Mouse (Mus musculus) c-Kit-positive CD71-positive TER-119-negative erythroid progenitor cells, embryonic 14.5 days (primary cell): ENCODE results near the gene Tulp4.
"Not testable (repeated sequence)": the region's sequence is repeated elsewhere in the genome, so short reads cannot be mapped to it uniquely, and the experiment has no call there.

ENCODE experiments used
- DNase-seq: peaks from one replicate; pipeline ENCODE4 v3.0.0-alpha.2; 2013; ENCODE audit warnings: low read depth

Tulp4 gene

DNA sequence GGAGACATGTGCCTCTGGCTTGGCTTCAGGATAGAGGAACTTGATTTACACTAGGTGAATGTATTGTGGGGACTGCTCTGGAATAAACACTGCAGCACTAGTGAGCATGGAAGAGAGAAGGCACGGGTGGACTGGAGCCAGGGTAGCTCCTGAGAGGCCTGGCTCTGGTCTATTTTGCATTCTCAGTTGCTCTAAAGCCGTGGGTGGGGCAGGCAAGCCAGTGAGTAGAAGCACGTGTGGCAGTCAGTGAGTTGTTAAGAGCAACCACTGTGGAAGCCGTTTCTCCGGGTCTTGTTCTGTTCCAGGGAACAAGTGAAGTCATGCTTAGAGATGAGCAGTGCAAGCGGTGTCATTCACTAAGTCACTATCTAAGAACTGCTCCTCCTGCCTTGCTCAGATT lies 86.0 kb downstream of the Tulp4 start:
- no peak for DNase-seq

DNA sequence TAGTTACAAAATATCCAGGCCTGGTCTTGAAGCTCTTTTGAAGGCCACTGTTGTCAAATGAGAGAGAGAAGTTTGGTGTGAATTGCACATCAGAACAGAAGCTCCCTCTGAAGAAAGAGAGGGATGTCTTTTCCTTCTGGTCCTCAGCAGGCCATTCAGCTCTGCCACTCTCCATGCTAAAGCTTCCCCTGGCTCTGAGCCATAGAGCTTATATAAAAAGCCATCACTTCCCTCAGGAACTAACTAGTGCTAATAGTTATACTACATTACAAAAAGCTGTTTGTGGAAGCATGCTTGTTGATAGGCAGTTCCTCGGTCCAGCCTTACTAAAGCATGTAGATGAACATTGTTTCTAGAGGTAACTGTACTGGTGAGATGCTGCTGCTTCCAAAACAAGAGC lies 89.2 kb downstream of the Tulp4 start:
- DNase-seq, result no peak

DNA sequence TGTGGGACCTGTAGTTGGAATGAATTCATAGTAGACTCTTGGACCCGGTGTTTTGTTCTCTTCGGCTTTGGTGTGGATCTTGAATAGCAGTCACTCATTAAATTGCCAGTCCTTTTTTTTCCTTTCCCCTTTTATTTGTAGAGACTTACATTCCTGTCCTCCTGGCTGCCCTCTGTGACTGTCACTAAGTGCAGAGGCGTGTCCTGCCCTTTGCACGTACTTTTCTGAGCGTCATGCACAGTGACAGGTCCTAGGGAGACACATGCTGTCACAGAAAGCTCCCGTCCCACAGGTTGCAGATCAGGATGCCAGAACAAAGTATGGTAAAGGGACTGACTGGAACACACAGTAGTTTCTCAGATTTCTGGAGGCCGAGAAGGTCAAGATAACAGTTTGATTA lies 91.3 kb downstream of the Tulp4 start:
- no peak for DNase-seq

DNA sequence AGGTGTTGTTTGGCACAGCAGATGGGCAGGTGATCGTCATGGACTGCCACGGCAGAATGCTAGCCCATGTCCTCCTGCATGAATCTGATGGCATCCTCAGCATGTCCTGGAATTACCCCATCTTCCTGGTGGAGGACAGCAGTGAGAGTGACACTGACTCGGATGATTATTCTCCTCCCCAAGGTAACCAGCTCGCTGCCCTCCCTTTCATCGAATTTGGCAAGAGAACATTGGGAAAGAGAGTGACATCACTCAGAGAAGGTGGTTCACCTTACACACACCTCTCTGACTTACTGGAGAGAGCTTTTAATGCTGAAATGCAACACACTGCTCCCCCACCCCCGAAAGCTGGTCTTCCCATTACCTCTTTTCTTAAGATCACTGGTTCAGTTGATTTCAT lies 92.4 kb downstream of the Tulp4 start:
- no peak for DNase-seq

DNA sequence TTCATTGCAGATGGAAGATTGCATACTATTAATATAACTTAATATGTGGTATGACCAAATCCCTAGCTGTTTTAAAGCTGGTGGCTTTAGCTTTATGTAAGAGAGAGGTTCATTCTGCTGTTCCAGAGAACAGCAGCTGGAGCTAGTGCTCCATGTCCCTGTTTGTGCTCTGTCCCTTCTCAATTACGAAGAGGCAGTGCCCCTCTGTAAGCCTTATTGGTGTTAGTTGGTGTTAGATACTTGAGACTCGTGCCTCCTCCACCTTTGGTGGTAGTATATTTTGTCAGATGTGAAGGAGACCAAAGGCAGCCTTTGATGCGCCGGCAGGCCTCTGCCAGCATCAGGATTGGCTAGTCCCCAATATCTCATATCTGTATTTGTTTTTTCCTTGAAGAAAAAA lies 92.9 kb downstream of the Tulp4 start:
- no peak for DNase-seq

DNA sequence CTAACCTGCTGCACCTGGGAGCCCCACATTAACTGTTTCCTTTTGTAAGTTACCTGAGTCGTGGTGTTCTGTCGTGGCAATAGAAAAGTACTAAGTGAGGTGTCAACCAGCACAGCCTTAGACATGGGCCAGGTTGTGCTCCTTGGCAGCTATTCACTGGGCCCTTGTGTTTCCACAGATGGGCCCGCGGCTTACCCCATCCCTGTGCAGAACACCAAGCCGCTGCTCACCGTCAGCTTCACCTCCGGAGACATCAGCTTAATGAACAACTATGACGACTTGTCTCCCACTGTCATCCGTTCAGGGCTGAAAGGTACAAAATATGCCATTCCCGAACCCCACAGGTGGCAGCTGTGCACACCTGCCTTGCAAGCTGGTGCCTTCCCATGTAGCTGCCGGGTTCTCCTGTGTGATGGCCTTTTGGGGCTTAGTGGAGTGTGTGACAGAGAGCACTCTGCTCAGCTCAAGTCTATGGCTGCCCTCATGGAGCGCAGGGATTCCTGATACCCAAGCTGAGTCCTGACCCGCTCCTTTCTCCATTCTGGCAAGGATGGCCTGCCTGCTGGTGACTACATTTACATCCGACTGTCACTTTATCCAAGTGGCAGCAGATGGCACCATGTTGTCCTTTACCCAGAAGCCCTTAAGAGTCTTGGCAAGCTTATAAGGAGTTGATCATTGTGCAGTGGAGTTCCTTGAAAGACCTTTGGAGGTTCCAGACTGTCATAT lies 95.4 kb downstream of the Tulp4 start:
- no peak for DNase-seq

DNA sequence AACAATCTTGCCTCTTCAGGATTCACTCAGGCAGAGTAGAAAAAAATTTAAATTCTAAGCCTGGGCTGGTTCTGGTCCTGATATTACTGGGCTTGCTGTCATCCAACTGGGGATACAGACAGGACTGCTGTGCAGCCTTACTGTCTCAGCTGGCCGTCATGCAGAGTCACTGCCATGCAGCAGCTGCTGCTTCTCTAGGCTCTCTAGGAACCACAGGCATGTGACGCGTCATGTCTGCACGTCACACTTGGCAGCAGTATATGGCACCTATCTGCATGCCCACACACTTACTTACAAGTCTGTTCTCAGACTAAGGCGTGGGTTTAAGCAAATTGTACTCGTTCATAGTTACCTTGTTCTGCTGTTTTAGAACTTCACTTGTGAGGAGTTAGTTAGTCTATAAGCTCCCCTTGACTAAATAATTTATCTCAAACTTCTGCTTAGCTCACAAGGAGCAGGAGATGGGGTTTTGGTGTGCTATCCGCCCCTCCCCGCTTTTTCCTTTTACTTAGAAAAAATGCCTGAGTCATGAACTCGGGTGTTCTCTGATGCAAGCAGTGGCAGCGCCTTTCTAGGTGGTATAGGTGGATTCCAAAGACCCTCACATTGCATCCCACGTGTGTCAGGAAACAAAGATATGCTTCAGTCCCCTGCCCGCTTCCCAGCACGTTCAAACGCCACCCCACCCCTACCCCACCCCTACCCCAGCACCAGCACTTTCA lies 96.3 kb downstream of the Tulp4 start:
- DNase-seq, result no peak

DNA sequence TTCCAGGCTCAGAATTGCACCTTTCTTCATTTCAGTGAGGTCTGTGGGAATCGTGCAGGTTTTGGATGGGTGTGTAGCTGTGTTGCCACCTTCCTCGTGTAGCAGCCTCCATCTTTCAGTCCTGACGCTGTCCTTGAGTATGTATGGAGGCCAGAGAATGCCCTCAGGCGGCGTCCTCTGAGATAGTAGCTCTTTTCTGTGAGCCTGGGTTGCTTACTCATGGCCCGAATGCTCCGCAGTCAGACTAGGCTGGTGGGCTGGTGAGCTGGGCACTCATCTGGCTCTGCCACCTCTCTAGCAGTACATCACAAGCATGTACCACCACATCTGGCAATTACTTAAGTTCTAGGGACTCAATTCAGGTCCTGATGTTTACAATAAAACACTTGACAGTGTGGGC lies 96.9 kb downstream of the Tulp4 start:
- no peak for DNase-seq

DNA sequence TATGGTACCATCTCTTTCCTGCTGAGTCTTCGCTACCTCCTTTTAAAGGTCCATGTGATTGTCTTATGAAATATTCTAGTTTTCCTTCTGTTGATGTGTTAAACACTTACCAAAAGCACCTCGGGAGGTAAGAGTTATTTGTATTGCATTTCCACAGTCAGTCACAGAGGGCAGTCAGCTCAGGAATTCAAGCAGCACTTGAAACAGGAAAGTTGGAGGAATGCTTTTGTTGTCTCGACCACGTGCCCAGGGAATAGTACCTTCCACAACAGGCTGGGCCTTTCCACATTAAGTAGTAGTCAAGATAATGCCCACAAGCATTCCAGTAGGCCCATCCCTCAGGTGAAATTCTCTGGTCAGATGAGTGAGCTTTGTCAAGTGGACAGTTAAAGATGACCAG lies 97.6 kb downstream of the Tulp4 start:
- DNase-seq, result no peak

DNA sequence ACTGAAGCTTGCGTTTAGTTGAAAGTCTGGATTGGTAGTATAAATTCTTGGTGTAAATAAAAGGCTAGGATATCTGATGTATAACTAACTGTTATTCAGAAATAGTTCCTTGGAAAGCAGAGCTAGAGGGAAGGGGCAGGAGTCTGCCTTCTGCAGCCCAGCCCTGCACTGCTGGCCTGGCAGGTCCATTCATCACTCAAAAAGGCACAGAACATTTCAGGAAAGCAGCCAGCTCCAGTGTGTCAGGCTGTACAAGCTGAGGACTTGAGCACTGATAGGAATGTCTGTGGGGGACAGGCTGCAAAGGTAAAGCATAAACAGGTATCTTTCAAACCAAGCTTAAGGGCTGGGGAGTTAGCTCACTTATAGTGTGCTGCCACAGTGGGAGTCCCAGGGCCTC lies 105.5 kb downstream of the Tulp4 start:
- DNase-seq, result no peak

DNA sequence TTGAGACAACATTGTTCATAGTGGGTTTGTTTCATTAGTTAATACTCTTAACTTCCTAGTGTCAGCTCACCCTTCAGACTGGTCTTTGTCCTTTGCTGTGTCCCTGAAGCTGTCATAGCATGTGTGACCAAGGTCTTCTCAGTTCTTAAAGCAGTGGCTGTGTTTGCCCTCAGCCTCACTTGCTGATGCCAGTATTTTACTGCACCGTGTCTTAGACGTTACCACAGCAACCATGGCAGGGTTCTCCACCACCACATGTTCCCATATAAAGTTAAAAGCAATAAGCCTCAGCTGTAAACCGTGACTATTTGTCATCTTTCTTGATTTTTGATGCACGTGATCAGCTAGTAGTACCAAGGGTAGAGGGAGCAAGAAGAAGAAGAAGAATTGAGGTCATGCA lies 109.4 kb downstream of the Tulp4 start:
- DNase-seq, result no peak

DNA sequence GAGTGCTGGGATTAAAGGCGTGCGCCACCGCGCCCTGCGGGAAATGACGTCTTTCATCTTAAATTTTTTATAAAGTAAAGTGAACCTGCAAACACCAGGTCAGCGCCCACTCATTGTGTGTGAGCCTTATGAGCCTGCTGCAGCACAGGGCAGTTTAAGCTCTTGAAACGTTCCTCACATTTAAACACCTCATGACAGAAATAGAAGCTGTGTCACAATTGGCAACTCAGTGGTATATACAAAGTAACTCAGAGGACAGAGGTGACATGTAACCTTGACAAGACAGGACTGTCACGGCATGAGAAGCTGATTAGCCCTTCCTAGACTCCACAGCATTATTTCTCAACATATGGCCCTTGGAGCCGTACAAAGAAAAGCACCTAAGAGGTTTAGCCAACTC lies 110.3 kb downstream of the Tulp4 start:
- DNase-seq, result no peak

DNA sequence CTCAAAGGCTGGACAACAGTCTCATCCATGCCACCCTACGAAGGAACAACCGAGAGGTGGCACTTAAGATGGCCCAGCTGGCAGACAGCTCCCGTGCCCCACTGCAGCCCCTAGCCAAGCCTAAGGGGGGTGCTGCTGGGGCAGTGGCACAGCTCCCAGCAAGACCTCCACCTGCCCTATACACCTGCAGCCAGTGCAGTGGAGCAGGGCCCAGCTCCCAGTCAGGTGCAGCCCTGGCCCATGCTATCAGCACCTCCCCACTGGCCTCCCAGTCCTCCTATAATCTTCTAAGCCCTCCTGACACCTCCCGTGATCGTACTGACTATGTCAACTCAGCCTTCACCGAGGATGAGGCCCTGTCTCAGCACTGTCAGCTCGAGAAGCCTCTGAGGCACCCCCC lies 126.4 kb downstream of the Tulp4 start:
- DNase-seq, result not testable (repeated sequence)

DNA sequence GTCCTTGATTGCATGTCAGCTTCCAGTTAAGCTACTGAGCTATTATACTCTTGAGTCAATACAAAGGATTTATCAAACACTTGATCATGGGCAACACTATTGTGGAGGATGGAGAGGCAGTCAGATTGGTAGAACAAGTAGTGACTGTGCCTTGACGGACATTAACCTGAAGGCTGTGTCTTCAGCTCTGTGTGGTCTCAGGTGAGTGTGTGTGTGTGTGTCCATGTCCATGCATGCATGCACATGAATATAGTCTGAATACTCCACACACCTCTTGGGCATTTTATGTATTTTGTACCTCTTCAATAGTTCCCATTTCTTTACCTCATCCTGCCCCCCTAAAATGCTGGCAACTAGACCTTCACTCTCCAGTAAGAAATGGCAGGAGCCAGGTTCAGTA lies 145.1 kb downstream of the Tulp4 start:
- DNase-seq, result not testable (repeated sequence)

DNA sequence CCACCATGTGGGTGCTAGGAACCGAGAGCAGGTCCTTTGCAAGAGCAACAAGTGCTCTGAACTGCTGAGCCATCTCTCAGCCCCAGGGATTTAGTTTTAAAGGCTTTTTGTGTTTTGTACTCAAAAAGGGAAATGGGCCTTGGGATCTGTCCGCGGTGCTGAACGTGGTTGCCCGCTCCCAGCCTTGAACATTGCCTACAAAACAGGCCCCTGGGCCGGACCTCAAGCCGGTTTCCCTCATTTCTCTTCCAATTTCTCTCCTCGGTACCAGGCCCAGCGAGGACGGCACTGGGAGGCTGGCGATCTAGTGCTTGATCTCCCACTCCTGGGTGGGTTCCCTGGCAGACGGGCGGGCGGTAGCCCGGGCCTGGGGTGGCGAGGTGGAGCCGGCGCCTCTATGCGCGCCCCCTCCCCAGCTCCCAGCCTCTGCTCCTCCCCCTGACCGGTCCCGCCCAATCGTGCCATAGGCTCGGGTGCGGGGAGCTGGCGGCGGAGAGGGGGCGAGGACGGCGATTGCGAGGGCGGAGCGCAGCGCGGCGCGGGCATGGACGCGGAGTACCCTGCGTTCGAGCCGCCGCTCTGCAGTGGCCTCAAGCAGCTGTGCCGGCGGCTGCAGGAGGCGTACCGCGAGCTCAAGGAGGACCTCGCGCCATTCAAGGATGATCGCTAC lies 150.3 kb downstream of the Tulp4 start, which contains the start of gene Tmem181a:
Tmem181a (plus strand) TSS at position 461 of the 670 bp plus-strand sequence.
- DNase-seq, result not testable (repeated sequence)

DNA sequence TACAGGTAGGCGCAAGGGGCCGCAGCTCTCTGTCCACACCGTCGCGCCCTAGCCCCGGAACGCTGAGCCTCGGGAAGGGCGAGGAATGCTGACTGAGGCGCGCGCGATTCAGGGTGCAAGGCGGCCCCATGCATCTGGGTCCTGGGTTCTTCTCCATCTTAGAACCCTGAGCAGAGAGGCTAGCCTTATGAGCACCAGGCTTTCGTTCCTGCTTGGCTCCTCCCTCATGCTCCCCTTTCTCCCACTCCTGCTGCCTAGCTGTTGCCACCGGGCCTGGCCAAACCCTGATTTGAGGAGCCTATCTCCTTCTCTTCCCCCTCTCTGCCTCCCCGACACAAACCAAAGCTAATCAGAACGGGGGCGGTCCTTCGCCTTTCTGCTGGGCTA lies 150.8 kb downstream of the Tulp4 start:
- DNase-seq, result not testable (repeated sequence)

DNA sequence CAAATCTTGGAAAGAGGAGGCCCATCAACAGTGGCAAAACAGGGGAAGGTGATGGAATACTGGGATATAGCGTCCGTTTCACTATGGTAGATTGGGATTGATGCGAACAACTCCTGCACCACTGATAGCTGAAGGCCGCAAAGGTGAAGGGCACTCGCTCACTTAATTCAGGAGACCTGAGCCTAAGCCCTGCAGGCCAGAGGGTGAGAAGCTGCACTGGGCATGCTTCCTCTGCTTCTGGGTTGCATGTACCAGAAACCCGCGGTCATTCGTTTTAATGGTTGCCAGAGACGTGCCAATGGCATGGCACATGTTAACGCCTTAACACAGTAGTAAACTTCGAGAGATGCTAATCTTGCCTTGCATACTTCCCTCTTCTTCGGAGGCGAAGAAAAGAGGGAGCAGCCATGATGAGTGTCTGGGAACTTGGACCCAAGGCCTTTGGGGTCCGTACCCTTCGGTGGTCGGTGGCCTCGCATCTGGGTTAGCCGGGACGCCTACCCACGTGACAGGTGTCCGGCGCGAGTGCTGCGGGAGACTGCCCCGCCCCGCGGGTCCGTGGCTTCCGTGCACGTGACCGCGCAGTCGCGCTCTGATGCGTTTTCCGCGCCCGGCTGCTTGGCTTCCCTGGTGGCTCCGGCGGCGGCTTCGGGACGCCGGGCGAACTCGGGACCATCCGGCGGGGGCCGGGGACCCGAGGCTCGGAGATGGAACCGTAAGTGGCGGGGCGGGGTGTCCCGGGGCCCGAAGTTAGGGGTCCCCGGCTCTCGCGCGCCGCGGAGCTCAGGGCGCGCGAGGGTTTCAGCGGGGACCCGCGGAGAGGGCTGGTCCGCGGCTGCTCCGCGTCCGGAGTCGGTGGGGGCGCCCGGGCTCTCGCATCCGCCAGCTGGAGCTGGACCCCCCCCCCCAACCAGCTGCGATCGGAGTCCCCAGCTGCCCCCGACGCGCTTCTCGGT lies 163.9 kb downstream of the Tulp4 start:
- DNase-seq, result not testable (repeated sequence)

DNA sequence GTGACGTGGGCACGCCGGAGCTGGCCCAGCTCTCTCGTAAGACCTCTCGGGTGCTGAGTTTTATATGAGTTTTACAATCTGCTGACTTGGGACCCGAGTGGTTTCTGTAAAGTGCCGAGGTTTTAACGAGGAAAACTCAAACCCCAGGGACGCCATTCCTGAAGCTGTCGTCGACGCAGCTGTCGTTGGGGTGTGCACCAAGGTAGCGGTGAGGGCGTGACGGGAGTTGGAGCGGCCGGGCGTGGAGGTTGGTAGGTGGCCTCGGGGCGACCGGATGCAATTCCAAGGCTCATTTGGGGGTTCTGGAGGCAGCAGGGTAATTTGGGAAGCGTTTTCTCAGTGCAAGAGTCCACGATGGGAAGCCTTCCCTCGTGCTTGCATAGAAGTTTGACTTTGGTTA lies 164.6 kb downstream of the Tulp4 start:
- DNase-seq, result not testable (repeated sequence)

DNA sequence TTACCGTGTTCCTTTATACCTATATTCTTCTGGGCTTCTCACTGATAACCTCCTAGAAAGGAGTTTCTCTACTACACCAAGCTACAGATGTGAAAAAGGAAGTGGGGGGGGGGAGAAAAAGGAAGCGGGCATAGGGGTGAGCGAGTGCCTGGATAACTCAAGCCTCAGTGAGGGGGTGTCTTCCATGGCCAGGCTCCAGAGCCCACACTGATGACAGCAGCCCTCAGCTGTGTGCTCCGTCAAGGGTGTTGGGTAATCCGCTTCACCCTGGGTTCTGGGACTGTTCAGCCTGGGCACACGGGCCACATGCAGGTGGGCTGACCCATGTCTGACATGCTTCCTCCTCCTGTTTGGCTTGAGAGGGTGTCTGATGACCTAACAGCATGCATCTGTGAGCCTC lies 165.7 kb downstream of the Tulp4 start:
- DNase-seq, result not testable (repeated sequence)

DNA sequence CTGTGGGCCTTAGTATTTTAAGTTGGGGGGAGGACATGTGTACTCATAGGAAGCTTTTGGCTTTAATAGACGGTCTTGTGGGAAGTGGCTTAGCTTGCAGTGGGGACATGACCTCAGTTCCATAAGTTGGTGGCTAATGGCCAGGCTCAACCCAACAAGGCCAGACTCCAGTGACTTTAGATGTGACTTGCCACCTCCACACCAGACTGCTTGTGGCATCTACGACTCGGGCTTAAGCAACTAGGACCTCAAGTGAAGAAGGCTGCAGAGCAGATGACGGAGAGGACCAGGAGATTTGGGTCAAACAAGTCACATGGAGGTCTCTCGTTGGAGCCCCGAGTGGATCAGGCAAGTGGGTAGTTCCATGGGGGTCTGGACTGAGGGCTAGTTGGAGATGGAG lies 168.5 kb downstream of the Tulp4 start:
- not testable (repeated sequence) for DNase-seq

DNA sequence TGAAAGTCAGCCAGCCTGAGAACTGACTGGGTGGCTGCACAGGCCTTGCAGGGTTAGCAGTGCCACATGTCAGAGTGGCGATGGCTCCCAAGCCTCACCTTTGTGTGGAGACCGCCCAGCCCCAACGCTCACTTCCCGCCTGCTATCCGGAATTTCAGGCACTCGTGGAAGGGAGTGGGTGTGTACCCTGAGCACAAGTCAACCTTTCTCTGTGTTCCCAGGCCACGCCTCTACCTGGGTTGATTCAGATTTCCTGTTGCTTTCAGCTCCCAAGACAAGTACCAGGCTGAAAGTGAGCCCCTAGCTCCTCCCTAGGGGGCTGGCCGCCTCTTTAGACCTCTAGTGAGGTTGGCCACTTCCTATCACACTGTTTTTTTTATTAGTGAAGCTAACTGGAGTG lies 173.0 kb downstream of the Tulp4 start:
- not testable (repeated sequence) for DNase-seq

DNA sequence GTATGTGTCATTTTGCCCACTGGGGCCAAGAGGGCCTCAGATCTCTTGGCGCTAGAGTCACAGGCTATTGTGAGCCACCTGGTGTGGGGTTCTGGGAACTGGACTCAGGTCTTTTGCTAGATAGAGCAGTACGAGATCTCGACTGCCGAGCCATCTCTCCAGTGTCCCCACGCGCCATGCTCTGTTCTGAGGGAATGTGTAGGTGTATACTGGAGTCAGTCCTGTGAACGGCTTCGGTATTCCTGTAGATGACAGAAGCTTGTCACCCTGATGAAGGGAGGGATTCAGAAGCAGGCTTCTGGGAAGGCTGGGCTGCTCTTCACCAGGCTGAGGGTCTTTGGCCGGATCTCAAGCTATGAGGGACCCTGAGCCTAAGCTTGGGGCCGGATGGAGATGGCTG lies 173.5 kb downstream of the Tulp4 start:
- DNase-seq, result not testable (repeated sequence)
